Mouse (Mus musculus): ENCODE measurements around the gene Gsc.

Gene Gsc

GRCm38 (mm10) chr12:104472601-104473424 lies at the start of gene Gsc:
Gene Gsc, minus strand, starts transcription at chr12:104473330.
- no peak for DNase-seq (ENCODE audit: low spot score)

- no peak for DNase-seq (ENCODE audit: low spot score)
Observed at GRCm38 (mm10) chr12:104519721-104520120, 46.6 kb upstream of the Gsc start.

GRCm38 (mm10) chr12:104507911-104508310 lies 34.8 kb upstream of the Gsc start:
- DNase-seq (ENCODE audit: low spot score), result no peak

GRCm38 (mm10) chr12:104492009-104492408 lies 18.9 kb upstream of the Gsc start:
- no peak for DNase-seq (ENCODE audit: low spot score)

GRCm38 (mm10) chr12:104486205-104486604 lies 13.1 kb upstream of the Gsc start:
- DNase-seq (ENCODE audit: low spot score), result no peak

- DNase-seq (ENCODE audit: low spot score), result no peak
Observed at GRCm38 (mm10) chr12:104485161-104485560, 12.0 kb upstream of the Gsc start.

- DNase-seq (ENCODE audit: low spot score), result no peak
Observed at GRCm38 (mm10) chr12:104481007-104481406, 7.9 kb upstream of the Gsc start.

- DNase-seq (ENCODE audit: low spot score), result no peak
Observed at GRCm38 (mm10) chr12:104478193-104478592, 5.1 kb upstream of the Gsc start.

- DNase-seq (ENCODE audit: low spot score), result no peak
Observed at GRCm38 (mm10) chr12:104477501-104477900, 4.4 kb upstream of the Gsc start.

GRCm38 (mm10) chr12:104477066-104477465 lies 3.9 kb upstream of the Gsc start:
- DNase-seq (ENCODE audit: low spot score), result no peak

- DNase-seq (ENCODE audit: low spot score), result no peak
Observed at GRCm38 (mm10) chr12:104475946-104476345, 2.8 kb upstream of the Gsc start.

GRCm38 (mm10) chr12:104474881-104475740 lies 2.0 kb upstream of the Gsc start:
- DNase-seq (ENCODE audit: low spot score), result no peak

GRCm38 (mm10) chr12:104474191-104474871 lies 1.2 kb upstream of the Gsc start:
- DNase-seq (ENCODE audit: low spot score), result no peak

- DNase-seq (ENCODE audit: low spot score), result no peak
Observed at GRCm38 (mm10) chr12:104473492-104473891, 362 bp upstream of the Gsc start.

GRCm38 (mm10) chr12:104472218-104472525 lies 958 bp downstream of the Gsc start:
- no peak for DNase-seq (ENCODE audit: low spot score)

- DNase-seq (ENCODE audit: low spot score), result no peak
Observed at GRCm38 (mm10) chr12:104471351-104472217, 1.5 kb downstream of the Gsc start.

- no peak for DNase-seq (ENCODE audit: low spot score)
Observed at GRCm38 (mm10) chr12:104470646-104471045, 2.5 kb downstream of the Gsc start.

GRCm38 (mm10) chr12:104468783-104469182 lies 4.3 kb downstream of the Gsc start:
- no peak for DNase-seq (ENCODE audit: low spot score)

- DNase-seq (ENCODE audit: low spot score), result no peak
Observed at GRCm38 (mm10) chr12:104467372-104467771, 5.8 kb downstream of the Gsc start.

- DNase-seq (ENCODE audit: low spot score), result no peak
Observed at GRCm38 (mm10) chr12:104466930-104467329, 6.2 kb downstream of the Gsc start.

GRCm38 (mm10) chr12:104461372-104461771 lies 11.8 kb downstream of the Gsc start:
- DNase-seq (ENCODE audit: low spot score), result no peak

GRCm38 (mm10) chr12:104459377-104459776 lies 13.8 kb downstream of the Gsc start:
- no peak for DNase-seq (ENCODE audit: low spot score)

All from layer of hippocampus, adult 9-10 months (tissue).